ENCODE assay signal across 8 mouse cellular contexts in genomic region chr17:26562292-26562691, GRCm38 (mm10). TPM values are rescaled to one million over a fixed set of nuclear protein-coding genes. Genes with fewer than 3 reads are reported as not detected.
DNase-seq lines count a peak whose midpoint lies in the region; ATAC-seq and TF ChIP-seq lines count a peak whose summit lies in the region.

No protein-coding gene starts in this region.

- no peak for TF ChIP-seq CTCF in heart, postnatal 0 days (IDR thresholded peaks at IDR 0.05; ENCODE audit: low read depth)

- TF ChIP-seq EP300 in heart, postnatal 0 days (IDR thresholded peaks at IDR 0.05; ENCODE audit: low read depth): no peak

- no peaks in the 10 kb centered on the region for H3K27me3 ChIP-seq in heart, postnatal 0 days (ENCODE audit: control insufficient read depth, insufficient read depth, low read length)
- no peaks in the 10 kb centered on the region for H3K27me3 ChIP-seq in hindbrain, embryonic 15.5 days
- H3K27me3 ChIP-seq in midbrain, embryonic 14.5 days (ENCODE audit: control insufficient read depth, insufficient read depth, low read length): no peaks in the 10 kb centered on the region

- no peaks in the 10 kb centered on the region for H3K9me3 ChIP-seq in heart, postnatal 0 days (replicated peaks; ENCODE audit: control insufficient read depth, low read length)
- H3K9me3 ChIP-seq in hindbrain, embryonic 15.5 days: no peaks in the 10 kb centered on the region
- H3K9me3 ChIP-seq in midbrain, embryonic 14.5 days (ENCODE audit: control insufficient read depth, low read length): no peaks in the 10 kb centered on the region; the same call in 1 of the 2 replicates

- intact Hi-C loops in heart, postnatal 36 days (cut with DNase I): no loop called here

- DNase-seq in heart, postnatal 0 days (ENCODE audit: low spot score): no peak
- no peak for DNase-seq in heart, postnatal 36 days
- peak; percentile 51 for DNase-seq in brain, adult 2 months (ENCODE audit: low read depth, low spot score)
- no peak for DNase-seq in midbrain, embryonic 14.5 days
- no peak for DNase-seq in T-cell, adult 2 months (ENCODE audit: low spot score)
- DNase-seq in urinary bladder, postnatal 25 days (ENCODE audit: low spot score): no peak
- DNase-seq in kidney, postnatal 36 days: no peak

- H3K27ac ChIP-seq in heart, postnatal 0 days (ENCODE audit: low read depth): peak overlapping the region; percentile 74
- H3K27ac ChIP-seq in hindbrain, embryonic 15.5 days (replicated peaks): no peak overlapping the region; the same call in 1 of the 2 replicates
- peak overlapping the region; percentile 79; the same call in 1 of the 2 replicates for H3K27ac ChIP-seq in midbrain, embryonic 14.5 days (replicated peaks; ENCODE audit: low read depth, low read length)

- H3K9ac ChIP-seq in heart, postnatal 0 days (replicated peaks; ENCODE audit: low read depth, low read length): peak overlapping the region; percentile 75
- peak overlapping the region; percentile 74 for H3K9ac ChIP-seq in hindbrain, embryonic 15.5 days
- H3K9ac ChIP-seq in midbrain, embryonic 14.5 days (replicated peaks; ENCODE audit: low read length): peak overlapping the region; percentile 69

- H3K36me3 ChIP-seq in heart, postnatal 0 days (replicated peaks; ENCODE audit: control insufficient read depth, insufficient read depth, low read length): peaks cover 20% of the 10 kb centered on the region
- H3K36me3 ChIP-seq in hindbrain, embryonic 15.5 days: peaks cover 14% of the 10 kb centered on the region
- H3K36me3 ChIP-seq in midbrain, embryonic 14.5 days (ENCODE audit: control insufficient read depth, insufficient read depth, low read length): peaks cover 24% of the 10 kb centered on the region

- H3K4me3 ChIP-seq in heart, postnatal 0 days (ENCODE audit: low read depth, low read length): peak overlapping the region; percentile 72
- H3K4me3 ChIP-seq in hindbrain, embryonic 15.5 days: peak overlapping the region; percentile 52
- H3K4me3 ChIP-seq in midbrain, embryonic 14.5 days (replicated peaks; ENCODE audit: low read depth, low read length): peak overlapping the region; percentile 53

- no peak for ATAC-seq in heart, postnatal 0 days (ENCODE audit: insufficient read depth, low read depth)
- ATAC-seq in hindbrain, embryonic 15.5 days (ENCODE audit: low FRiP score, low read depth): no peak
- no peak for ATAC-seq in midbrain, embryonic 14.5 days (ENCODE audit: low FRiP score, low TSS enrichment)

- H3K4me1 ChIP-seq in heart, postnatal 0 days (ENCODE audit: control insufficient read depth, insufficient read depth): peaks cover 20% of the 10 kb centered on the region
- peaks cover 34% of the 10 kb centered on the region for H3K4me1 ChIP-seq in hindbrain, embryonic 15.5 days (replicated peaks)
- peaks cover 23% of the 10 kb centered on the region for H3K4me1 ChIP-seq in midbrain, embryonic 14.5 days (ENCODE audit: control insufficient read depth, insufficient read depth, low read length)

- 67% methylated on average over 4 of the region's 4 CpGs for WGBS in heart, postnatal 0 days
- 63% methylated on average over 4 of the region's 4 CpGs for WGBS in hindbrain, embryonic 15.5 days
- WGBS in midbrain, embryonic 14.5 days: 66% methylated on average over 4 of the region's 4 CpGs

- peak overlapping the region; percentile 97 for H3K4me2 ChIP-seq in heart, postnatal 0 days (ENCODE audit: low read depth, low read length)
- peak overlapping the region; percentile 73 for H3K4me2 ChIP-seq in hindbrain, embryonic 15.5 days
- H3K4me2 ChIP-seq in midbrain, embryonic 14.5 days (ENCODE audit: low read length): peak overlapping the region; percentile 93

RNA-seq across cellular contexts. Expression of gene Dusp1, which starts 0.4 kb away (rescaled TPM):
- 105 and 114 TPM in 2 replicates for total RNA-seq in heart, postnatal 0 days (2014; rRNA removed; ENCODE audit: low replicate concordance)
- 23.1 and 24.0 TPM in 2 replicates for polyA plus RNA-seq in heart, postnatal 0 days (2015; fragmentation: Nextera tagmentation; extraction: Ambion mirVana)
- 100 to 1,000 TPM in 1 of 2 experiments, 10 to 100 TPM in 1; 49.6 to 105 TPM for total RNA-seq in heart, postnatal 36 days (2021)
- polyA plus RNA-seq in hindbrain, embryonic 15.5 days (2015; fragmentation: Nextera tagmentation; extraction: Ambion mirVana): 27.7 and 34.6 TPM in 2 replicates
- polyA plus RNA-seq in midbrain, embryonic 14.5 days (2014; fragmentation: Nextera tagmentation; extraction: Ambion mirVana): 44.2 and 45.8 TPM in 2 replicates

RNA-seq across cellular contexts. Expression of gene Ergic1, which starts 1.0 kb away (rescaled TPM):
- total RNA-seq in heart, postnatal 0 days (2014; rRNA removed; ENCODE audit: low replicate concordance): 148 and 152 TPM in 2 replicates
- polyA plus RNA-seq in heart, postnatal 0 days (2015; fragmentation: Nextera tagmentation; extraction: Ambion mirVana): 50.8 and 53.3 TPM in 2 replicates
- 10 to 100 TPM; 47.5 to 56.2 TPM for total RNA-seq in heart, postnatal 36 days (2021)
- polyA plus RNA-seq in hindbrain, embryonic 15.5 days (2015; fragmentation: Nextera tagmentation; extraction: Ambion mirVana): 91.3 and 97.3 TPM in 2 replicates
- polyA plus RNA-seq in midbrain, embryonic 14.5 days (2014; fragmentation: Nextera tagmentation; extraction: Ambion mirVana): 117 and 129 TPM in 2 replicates
